Mouse (Mus musculus) hindbrain, embryonic 16.5 days (tissue): ENCODE data around the gene Lgr4. TPM values are rescaled to one million over a fixed set of nuclear protein-coding genes. Genes with fewer than 3 reads are reported as not detected.
"Not testable (repeated sequence)": the region's sequence is repeated elsewhere in the genome, so short reads cannot be mapped to it uniquely, and the experiment has no call there.

Experiments
- ATAC-seq: fragments of 200-750 bp; cut with Nextera tagmentation; 2 replicates; pipeline ENCODE4 v1.8.0; 2017; ENCODE audit warnings: moderate TSS enrichment, moderate library complexity
- H3K27ac ChIP-seq: fragments of 300-500 bp; sonication (generic); 2 replicates; pipeline ENCODE4 v1.5.1; 2014; ENCODE audit warnings: low read depth, mild to moderate bottlenecking, control low read depth, low read length, moderate library complexity
- H3K27me3 ChIP-seq: fragments of 300-500 bp; sonication (generic); replicated peaks from 2 replicates; pipeline ENCODE4 v1.6.1; 2014; ENCODE audit warnings: low read length; ENCODE audit not compliant: control insufficient read depth, insufficient read depth
- H3K36me3 ChIP-seq: fragments of 300-500 bp; sonication (generic); 2 replicates; pipeline ENCODE4 v1.6.1; 2014; ENCODE audit warnings: mild to moderate bottlenecking, low read length, moderate library complexity, mixed read lengths; ENCODE audit not compliant: control insufficient read depth, insufficient read depth
- H3K4me1 ChIP-seq: fragments of 300-500 bp; sonication (generic); 2 replicates; pipeline ENCODE4 v1.6.1; 2014; ENCODE audit warnings: low read depth, low read length; ENCODE audit not compliant: control insufficient read depth, insufficient read depth
- H3K4me2 ChIP-seq: fragments of 300-500 bp; sonication (generic); 2 replicates; pipeline ENCODE4 v1.6.1; 2014; ENCODE audit warnings: mild to moderate bottlenecking, low read length, control low read depth, moderate library complexity
- H3K4me3 ChIP-seq: fragments of 300-500 bp; sonication (generic); 2 replicates; pipeline ENCODE4 v1.5.1; 2014; ENCODE audit warnings: mild to moderate bottlenecking, low read length, control low read depth, moderate library complexity
- H3K9ac ChIP-seq: fragments of 300-500 bp; sonication (generic); 2 replicates; pipeline ENCODE4 v1.6.1; 2014; ENCODE audit warnings: low read depth, mild to moderate bottlenecking, control low read depth, low read length, moderate library complexity
- H3K9me3 ChIP-seq: fragments of 300-500 bp; sonication (generic); 2 replicates; pipeline ENCODE4 v1.6.1; 2014; ENCODE audit warnings: mild to moderate bottlenecking, low read length, moderate library complexity; ENCODE audit not compliant: control insufficient read depth
- WGBS: fragments of 180-500 bp; shearing (Covaris S2); extraction: QIAGEN DNeasy Blood & Tissue Kit; methylation state at CpG from one replicate; pipeline ENCODE4 v1.1.7; 2014; 5-methylcytosine and 5-hydroxymethylcytosine counted together
- polyA plus RNA-seq: library from polyadenylated mRNA; unstranded; fragments of >200 nt; fragmentation: Nextera tagmentation; extraction: Ambion mirVana; gene quantifications from 2 replicates; pipeline ENCODE4 v1.2.1, GENCODE M21; 2015

Gene Lgr4
- polyA plus RNA-seq: 7.0 and 7.7 TPM in 2 replicates

GRCm38 (mm10) chr2:109917496-109918413 lies at the start of gene Lgr4:
TSS of gene Lgr4 (plus strand) at chr2:109917647.
- Histone ChIP-seq H3K4me2 (peak within 1 kb of the TSS; percentile 81), H3K36me3 (no peaks in the 10 kb centered on the region), H3K27me3 (no peaks in the 10 kb centered on the region), H3K9ac (peak within 1 kb of the TSS; percentile 96), H3K4me3 (peak within 1 kb of the TSS; percentile 81), H3K27ac (peak within 1 kb of the TSS; percentile 93), H3K9me3 (no peaks in the 10 kb centered on the region), H3K4me1 (peaks cover 24% of the 10 kb centered on the region)
- 1% methylated on average over 59 of the region's 111 CpGs for WGBS
- ATAC-seq: peak; percentile 97

DNA sequence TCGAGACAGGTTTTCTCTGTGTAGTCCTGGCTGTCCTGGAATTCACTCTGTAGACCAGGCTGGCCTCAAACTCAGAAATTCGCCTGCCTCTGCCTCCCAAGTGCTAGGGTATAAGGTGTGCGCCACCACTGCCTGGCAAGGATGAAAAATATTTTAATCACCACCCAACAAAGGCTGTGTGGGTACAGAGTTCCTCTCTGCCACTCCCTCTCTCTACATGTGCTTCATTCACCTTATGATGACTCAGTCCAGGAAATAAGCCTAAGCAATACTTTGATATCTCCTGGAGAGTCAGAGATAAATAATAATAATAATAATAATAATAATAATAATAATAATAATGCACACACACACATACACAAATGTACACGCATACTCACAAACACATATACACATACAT lies 38.0 kb upstream of the Lgr4 start:
- H3K36me3 ChIP-seq, H3K27me3 ChIP-seq, H3K27ac ChIP-seq, H3K9ac ChIP-seq, H3K4me2 ChIP-seq, H3K4me3 ChIP-seq, H3K4me1 ChIP-seq, ATAC-seq, H3K9me3 ChIP-seq: not testable (repeated sequence)
- WGBS: 83% methylated on average over 4 of the region's 4 CpGs

DNA sequence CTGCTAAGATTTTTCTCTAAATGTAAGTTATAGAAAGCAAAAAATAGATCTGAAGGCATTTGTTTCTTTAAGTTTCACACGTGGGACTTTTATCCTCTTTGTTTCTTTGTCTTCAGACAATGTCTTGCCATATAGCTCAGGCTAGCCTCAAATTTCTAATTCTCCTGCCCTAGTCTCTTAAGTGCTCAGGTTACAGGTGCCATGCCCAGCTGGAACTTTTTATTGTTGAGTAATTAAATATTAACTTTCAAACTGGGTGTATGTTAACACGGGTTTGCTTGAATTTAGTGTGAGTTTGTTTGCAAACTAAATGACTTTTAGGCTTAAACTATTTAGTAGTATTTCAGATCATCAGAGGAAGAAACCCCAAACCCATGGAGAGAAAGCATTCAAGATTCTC lies 36.3 kb upstream of the Lgr4 start:
- no peaks in the 10 kb centered on the region for H3K9me3 ChIP-seq
- no peaks in the 10 kb centered on the region for H3K27me3 ChIP-seq
- WGBS: 67% methylated on average over 2 of the region's 2 CpGs
- no peak overlapping the region for H3K4me3 ChIP-seq
- no peak overlapping the region for H3K9ac ChIP-seq
- no peaks in the 10 kb centered on the region for H3K4me1 ChIP-seq
- no peak overlapping the region for H3K27ac ChIP-seq
- H3K4me2 ChIP-seq: no peak overlapping the region
- no peaks in the 10 kb centered on the region for H3K36me3 ChIP-seq
- ATAC-seq: no peak

DNA sequence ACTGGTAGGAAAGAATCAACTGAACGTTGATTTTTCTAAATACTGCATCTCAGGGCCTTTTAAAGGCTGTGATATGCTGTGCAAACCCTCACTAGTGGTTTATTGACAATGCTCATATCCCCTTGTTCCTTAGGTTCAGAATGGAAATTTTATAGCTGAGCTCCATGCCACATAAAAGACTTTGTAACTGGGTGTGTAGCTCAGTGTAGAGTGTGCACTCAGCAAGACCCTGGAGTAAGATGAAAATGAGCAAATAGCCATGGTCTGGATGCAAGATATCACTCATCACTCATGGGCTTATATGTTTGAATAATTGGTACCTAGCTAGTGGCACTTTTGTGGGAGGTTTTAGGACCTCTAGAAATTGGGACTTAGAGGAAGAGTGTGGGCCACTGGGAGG lies 35.8 kb upstream of the Lgr4 start:
- Histone ChIP-seq H3K36me3 (no peaks in the 10 kb centered on the region), H3K9ac (no peak overlapping the region), H3K4me3 (no peak overlapping the region), H3K4me2 (no peak overlapping the region), H3K27ac (no peak overlapping the region), H3K27me3 (no peaks in the 10 kb centered on the region), H3K4me1 (no peaks in the 10 kb centered on the region), H3K9me3 (no peaks in the 10 kb centered on the region)
- WGBS: 86% methylated on average over 1 of the region's 1 CpGs
- ATAC-seq: no peak

DNA sequence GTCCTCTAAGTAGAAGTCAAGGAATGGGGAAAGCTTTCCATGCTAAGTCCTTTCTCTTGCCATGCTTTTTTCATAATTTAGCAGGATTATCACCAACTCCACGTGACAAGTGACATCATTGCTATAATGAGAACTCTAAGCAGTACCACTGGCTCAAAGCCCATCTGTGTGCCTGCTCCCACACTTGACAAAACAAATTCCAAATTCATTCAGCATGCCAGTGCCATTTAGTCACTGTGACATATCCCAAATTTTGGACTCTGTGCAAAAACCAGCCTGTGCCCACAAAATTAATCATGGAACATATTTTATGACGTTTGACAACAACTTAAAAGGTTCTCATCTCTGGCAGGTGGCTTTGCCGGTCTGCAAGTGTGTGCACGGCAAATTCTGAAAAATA lies 33.3 kb upstream of the Lgr4 start:
- Histone ChIP-seq H3K9me3 (no peaks in the 10 kb centered on the region), H3K27ac (no peak overlapping the region), H3K4me1 (no peaks in the 10 kb centered on the region), H3K27me3 (no peaks in the 10 kb centered on the region), H3K36me3 (no peaks in the 10 kb centered on the region), H3K9ac (no peak overlapping the region), H3K4me2 (no peak overlapping the region), H3K4me3 (no peak overlapping the region)
- WGBS: 77% methylated on average over 4 of the region's 4 CpGs
- ATAC-seq: no peak

DNA sequence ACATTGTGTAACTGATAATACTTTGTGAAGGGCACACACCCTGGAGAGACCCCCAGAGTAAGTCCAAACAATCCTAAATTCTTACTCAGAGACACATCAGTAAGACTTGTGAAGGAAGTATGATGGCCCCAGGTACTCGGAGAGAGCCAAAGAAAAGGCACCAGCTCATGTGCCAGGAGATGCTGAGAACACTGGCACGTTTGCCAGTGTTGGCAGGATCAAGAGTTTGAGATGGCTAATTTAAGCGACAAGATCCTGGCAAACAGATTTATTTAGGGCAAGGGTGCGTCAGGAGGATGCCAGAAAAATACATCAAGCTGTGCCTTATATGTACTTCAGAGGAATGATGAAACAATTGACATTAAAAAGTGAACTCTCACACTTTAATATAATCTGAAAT lies 32.9 kb upstream of the Lgr4 start:
- Histone ChIP-seq H3K9me3 (no peaks in the 10 kb centered on the region; the same call in 1 of the 2 replicates), H3K27ac (no peak overlapping the region), H3K4me1 (no peaks in the 10 kb centered on the region), H3K36me3 (no peaks in the 10 kb centered on the region), H3K9ac (no peak overlapping the region), H3K4me2 (no peak overlapping the region), H3K4me3 (no peak overlapping the region), H3K27me3 (no peaks in the 10 kb centered on the region)
- ATAC-seq: no peak
- WGBS: 64% methylated on average over 4 of the region's 4 CpGs

DNA sequence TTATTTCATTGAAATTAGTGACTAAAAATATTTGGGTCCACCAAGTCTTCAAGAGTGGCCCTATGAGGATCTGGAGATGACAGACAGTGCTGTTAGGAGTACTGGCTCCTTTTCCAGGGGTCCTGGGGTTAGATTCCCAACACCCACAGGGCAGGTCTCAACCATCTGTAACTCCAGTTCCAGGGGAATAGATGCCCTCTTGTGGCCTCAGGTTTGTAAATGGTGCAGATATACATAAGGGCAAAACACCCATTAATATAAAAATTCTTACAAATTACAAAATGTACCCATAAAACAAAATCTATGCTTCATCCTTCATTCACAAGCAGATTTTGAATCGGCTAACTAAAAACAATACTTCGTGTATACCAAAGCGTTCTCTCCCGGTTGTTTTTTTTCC lies 27.4 kb upstream of the Lgr4 start:
- Histone ChIP-seq H3K9me3 (peaks cover 2% of the 10 kb centered on the region; the same call in 1 of the 2 replicates), H3K36me3 (peaks cover 2% of the 10 kb centered on the region; the same call in 1 of the 2 replicates), H3K27me3 (no peaks in the 10 kb centered on the region), H3K4me1 (peaks cover 14% of the 10 kb centered on the region), H3K27ac (no peak overlapping the region), H3K4me3 (peak overlapping the region; percentile 88), H3K4me2 (peak overlapping the region; percentile 51), H3K9ac (peak overlapping the region; percentile 96)
- no peak for ATAC-seq
- WGBS: 36% methylated on average over 4 of the region's 4 CpGs

GRCm38 (mm10) chr2:109890597-109890996 lies 26.9 kb upstream of the Lgr4 start, which contains the start of gene Lin7c:
TSS of gene Lin7c (plus strand) at chr2:109890853.
- peak within 1 kb of the TSS; percentile 94 for H3K27ac ChIP-seq
- H3K4me2 ChIP-seq: peak within 1 kb of the TSS; percentile 88
- WGBS: under 1% methylated on average over 39 of the region's 42 CpGs
- H3K9ac ChIP-seq: peak within 1 kb of the TSS; percentile 96
- peak within 1 kb of the TSS; percentile 88 for H3K4me3 ChIP-seq
- ATAC-seq: peak; percentile 100
- peaks cover 14% of the 10 kb centered on the region for H3K4me1 ChIP-seq
- no peaks in the 10 kb centered on the region for H3K27me3 ChIP-seq
- peaks cover 2% of the 10 kb centered on the region; the same call in 1 of the 2 replicates for H3K9me3 ChIP-seq
- peaks cover 4% of the 10 kb centered on the region for H3K36me3 ChIP-seq

DNA sequence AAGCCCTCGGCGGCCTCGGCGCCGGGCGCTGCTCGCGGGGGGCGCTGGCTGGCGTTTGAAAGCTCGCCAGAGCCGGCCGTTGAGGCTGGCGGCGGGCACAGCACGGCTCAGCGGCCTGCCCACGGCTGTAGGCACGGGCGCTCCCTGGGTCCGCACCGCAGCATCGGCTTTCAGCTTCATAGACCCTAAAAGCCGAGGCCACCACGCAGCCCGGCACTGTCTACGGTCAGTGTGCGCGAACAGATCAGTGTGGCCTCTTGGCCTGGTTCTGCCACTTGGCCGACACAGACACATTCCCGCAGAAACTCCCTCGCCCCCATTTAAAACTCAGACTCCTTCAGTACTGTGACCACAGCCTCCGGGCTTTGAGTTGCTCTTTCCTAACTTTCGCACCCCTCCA lies 26.4 kb upstream of the Lgr4 start:
- Histone ChIP-seq H3K27me3 (no peaks in the 10 kb centered on the region), H3K4me3 (peak overlapping the region; percentile 88), H3K27ac (peak overlapping the region; percentile 94), H3K9me3 (peaks cover 2% of the 10 kb centered on the region; the same call in 1 of the 2 replicates), H3K4me2 (peak overlapping the region; percentile 88), H3K9ac (peak overlapping the region; percentile 96), H3K4me1 (peaks cover 14% of the 10 kb centered on the region), H3K36me3 (peaks cover 9% of the 10 kb centered on the region)
- 0% methylated on average over 34 of the region's 34 CpGs for WGBS
- ATAC-seq: peak; percentile 93
